In the genomic region with DNA sequence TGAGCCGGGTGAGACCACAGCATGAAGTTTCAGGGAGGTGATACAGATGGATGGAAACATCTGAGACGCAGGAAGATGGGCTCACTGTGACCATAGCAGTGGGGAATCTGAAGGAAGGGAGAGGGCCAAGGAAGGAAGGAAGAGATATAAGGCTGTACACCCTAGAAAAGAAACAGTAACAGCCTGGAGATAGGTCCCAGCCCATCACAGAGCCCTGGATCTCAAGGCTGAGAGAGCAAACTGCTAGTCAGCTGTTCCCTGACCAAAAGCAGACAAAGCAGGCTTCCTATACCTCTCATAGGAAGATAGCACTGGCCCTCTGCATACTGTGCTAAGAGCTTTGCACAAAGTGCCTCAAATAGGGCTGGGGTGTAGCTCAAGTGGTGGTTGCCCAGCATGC, we compare ENCODE assay signal across 38 mouse cellular contexts. TPM values are rescaled to one million over a fixed set of nuclear protein-coding genes. Genes with fewer than 3 reads are reported as not detected.
"Had no signal": no experiment of that assay in that cellular context is flagged by ENCODE, and none has a peak within 500 bp of the region (broad histone marks: within the 10 kb centered on the region; RNA-seq: fewer than 3 reads in every experiment).

No protein-coding gene starts in this region.

- H3K4me3 ChIP-seq: heart, embryonic 10.5 days; heart, embryonic 12.5 days; heart, embryonic 13.5 days; heart, embryonic 15.5 days; hindbrain, embryonic 10.5 days; hindbrain, embryonic 12.5 days; hindbrain, embryonic 13.5 days; hindbrain, embryonic 15.5 days; intestine, embryonic 15.5 days; kidney, embryonic 15.5 days; layer of hippocampus, adult 2 months; left cerebral cortex, adult 2 months had no signal

- H3K27ac ChIP-seq: heart, embryonic 13.5 days; heart, embryonic 15.5 days; hindbrain, embryonic 12.5 days; hindbrain, embryonic 13.5 days; hindbrain, embryonic 14.5 days; hindbrain, embryonic 15.5 days; hindbrain, postnatal 0 days; intestine, embryonic 15.5 days; kidney, embryonic 15.5 days; kidney, postnatal 0 days; layer of hippocampus, adult 2 months; left cerebral cortex, adult 2 months had no signal

- ATAC-seq: hindbrain, embryonic 16.5 days; hindbrain, postnatal 0 days; inflammation-experienced regulatory T-cells, adult 6 months; intestine, embryonic 15.5 days; intestine, embryonic 16.5 days; intestine, postnatal 0 days had no signal

- H3K36me3 ChIP-seq: heart, embryonic 12.5 days; heart, embryonic 15.5 days; hindbrain, embryonic 10.5 days; hindbrain, embryonic 12.5 days; hindbrain, embryonic 13.5 days; hindbrain, embryonic 15.5 days; intestine, embryonic 15.5 days; kidney, embryonic 15.5 days had no signal

- H3K9ac ChIP-seq: heart, embryonic 12.5 days; heart, embryonic 13.5 days; heart, embryonic 15.5 days; hindbrain, embryonic 12.5 days; hindbrain, embryonic 13.5 days; hindbrain, embryonic 14.5 days; hindbrain, embryonic 15.5 days; intestine, embryonic 15.5 days; kidney, embryonic 15.5 days had no signal

- H3K27me3 ChIP-seq: heart, embryonic 12.5 days; heart, embryonic 13.5 days; heart, embryonic 15.5 days; hindbrain, embryonic 12.5 days; hindbrain, embryonic 13.5 days; hindbrain, embryonic 15.5 days; intestine, embryonic 15.5 days; kidney, embryonic 15.5 days had no signal

- H3K4me2 ChIP-seq: heart, embryonic 11.5 days; heart, embryonic 12.5 days; heart, embryonic 13.5 days; heart, embryonic 15.5 days; hindbrain, embryonic 12.5 days; hindbrain, embryonic 13.5 days; hindbrain, embryonic 14.5 days; hindbrain, embryonic 15.5 days; intestine, embryonic 15.5 days; kidney, embryonic 15.5 days had no signal

- H3K9me3 ChIP-seq: heart, embryonic 10.5 days; heart, embryonic 12.5 days; heart, embryonic 13.5 days; heart, embryonic 15.5 days; hindbrain, embryonic 10.5 days; hindbrain, embryonic 12.5 days; hindbrain, embryonic 13.5 days; hindbrain, embryonic 15.5 days; intestine, embryonic 15.5 days; kidney, embryonic 15.5 days had no signal

- DNase-seq: heart, postnatal 10 days; heart, postnatal 14 days; heart, postnatal 36 days; heart, postnatal 4 days; kidney, adult 11 months; kidney, adult 18-20 months; kidney, adult 2 months; kidney, adult 8-10 months; kidney, postnatal 10 days; kidney, postnatal 14 days; kidney, postnatal 25 days; kidney, postnatal 36 days; kidney, postnatal 4 days; layer of hippocampus, adult 9-11 months; layer of hippocampus, postnatal 36 days had no signal

RNA-seq across cellular contexts. Expression of a gene that starts 14.1 kb away (rescaled TPM):
- total RNA-seq: hematopoietic stem cell, adult 5-6 weeks had no signal

RNA-seq across cellular contexts. Expression of a gene that starts 34.5 kb away (rescaled TPM):
- total RNA-seq: heart, postnatal 36 days; hematopoietic stem cell, adult 5-6 weeks; layer of hippocampus, postnatal 10 days had no signal
- polyA plus RNA-seq: heart, embryonic 15.5 days; inflammation-experienced regulatory T-cells, adult 6 months; intestine, embryonic 14.5 days had no signal
